Mouse (Mus musculus) MEL (cell line): ENCODE measurements at regions not wholly inside any gene's neighbourhood (a gene's known extent, or its start where the extent isn't known, plus 50 kb on each side); places are given as distances from the start of the nearest gene placed in this dataset.

ENCODE experiments used
- DNase-seq: peaks from one replicate; pipeline ENCODE4 v3.0.0; 2011; ENCODE audit warnings: low read depth, low spot score
- H3K27ac ChIP-seq: 2 replicates; pipeline ENCODE4 v1.5.1; 2012; ENCODE audit warnings: low read depth, mild to moderate bottlenecking, control low read depth, low read length, moderate library complexity; ENCODE audit not compliant: control insufficient read depth
- H3K27me3 ChIP-seq, 2 experiments: fragments of 150-350 bp in 1 of 2; sonication (generic) in 1 of 2; 2 replicates each; pipeline ENCODE4 v1.6.1; 2012; ENCODE audit warnings: low read length in 2 of 2, mild to moderate bottlenecking in 2 of 2, improper control_type of control experiment in 1 of 2, moderate library complexity in 1 of 2; ENCODE audit not compliant: insufficient read depth in 2 of 2, control insufficient read depth in 1 of 2
- H3K36me3 ChIP-seq, 2 experiments: 2 replicates each; pipeline ENCODE4 v1.6.1; 2012 to 2014; ENCODE audit warnings: low read length in 2 of 2, improper control_type of control experiment in 1 of 2, inconsistent platforms in 1 of 2, mild to moderate bottlenecking in 1 of 2; ENCODE audit not compliant: insufficient read depth in 2 of 2, control insufficient read depth in 1 of 2
- H3K4me1 ChIP-seq, 2 experiments: fragments of 150-350 bp in 1 of 2; sonication (generic) in 1 of 2; 2 replicates each; pipeline ENCODE4 v1.6.1; 2012; ENCODE audit warnings: low read length in 2 of 2, improper control_type of control experiment in 1 of 2, mild to moderate bottlenecking in 1 of 2; ENCODE audit not compliant: insufficient read depth in 2 of 2, control insufficient read depth in 1 of 2
- H3K4me3 ChIP-seq, 2 experiments: fragments of 150-350 bp in 1 of 2; sonication (generic) in 1 of 2; 2 replicates each; pipeline ENCODE4 v1.5.1; 2012; ENCODE audit warnings: low read depth in 2 of 2, low read length in 2 of 2, mild to moderate bottlenecking in 2 of 2, moderate library complexity in 2 of 2, control low read depth in 1 of 2, improper control_type of control experiment in 1 of 2; ENCODE audit not compliant: control insufficient read depth in 1 of 2, insufficient read depth in 1 of 2
- H3K79me2 ChIP-seq: 2 replicates; pipeline ENCODE4 v1.6.1; 2012; ENCODE audit warnings: mild to moderate bottlenecking, low read length, moderate library complexity; ENCODE audit not compliant: control insufficient read depth, poor library complexity, insufficient read depth
- H3K9ac ChIP-seq: 2 replicates; pipeline ENCODE4 v1.6.1; 2012; ENCODE audit warnings: low read depth, mild to moderate bottlenecking, control low read depth, low read length, moderate library complexity; ENCODE audit not compliant: control insufficient read depth, poor library complexity, severe bottlenecking
- H3K9me3 ChIP-seq: fragments of 150-350 bp; sonication (generic); replicated peaks from 2 replicates; pipeline ENCODE4 v1.6.1; 2012; ENCODE audit warnings: mild to moderate bottlenecking, low read length, improper control_type of control experiment, moderate library complexity; ENCODE audit not compliant: insufficient read depth
- BHLHE40 ChIP-seq: IDR thresholded peaks from 2 replicates; pipeline ENCODE4 v1.6.1; 2012; ENCODE audit warnings: low read depth, mild to moderate bottlenecking, inconsistent platforms, low read length, improper control_type of control experiment, borderline replicate concordance
- CHD1 ChIP-seq: IDR thresholded peaks from 2 replicates; pipeline ENCODE4 v1.6.1; 2012; ENCODE audit warnings: low read depth, mild to moderate bottlenecking, inconsistent platforms, low read length, improper control_type of control experiment
- CTCF ChIP-seq, 3 experiments: IDR thresholded peaks in 2 of 3; conservative IDR thresholded peaks in 1 of 3; 2 replicates each; pipeline ENCODE4 v1.5.1; 2011 to 2012; ENCODE audit warnings: low read length in 3 of 3, low read depth in 2 of 3, mild to moderate bottlenecking in 2 of 3, improper control_type of control experiment in 1 of 3, inconsistent platforms in 1 of 3, mixed read lengths in 1 of 3, moderate library complexity in 1 of 3; ENCODE audit not compliant: control insufficient read depth in 1 of 3, insufficient read depth in 1 of 3, poor library complexity in 1 of 3, severe bottlenecking in 1 of 3
- ELF1 ChIP-seq: IDR thresholded peaks from 2 replicates; pipeline ENCODE4 v1.6.1; 2014; ENCODE audit warnings: low read depth, mild to moderate bottlenecking, inconsistent platforms, low read length, improper control_type of control experiment, moderate library complexity
- EP300 ChIP-seq, 2 experiments: IDR thresholded peaks; 2 replicates each; pipeline ENCODE4 v1.6.1; 2011; ENCODE audit warnings: improper control_type of control experiment in 2 of 2, low read length in 2 of 2, low read depth in 1 of 2, mild to moderate bottlenecking in 1 of 2
- GABPA ChIP-seq: IDR thresholded peaks from 2 replicates; pipeline ENCODE4 v1.6.1; 2012; ENCODE audit warnings: low read depth, mild to moderate bottlenecking, inconsistent platforms, low read length, improper control_type of control experiment, moderate library complexity
- HCFC1 ChIP-seq: IDR thresholded peaks from 2 replicates; pipeline ENCODE4 v1.6.1; 2012; ENCODE audit warnings: low read depth, mild to moderate bottlenecking, inconsistent platforms, low read length, improper control_type of control experiment, moderate library complexity
- JUND ChIP-seq: IDR thresholded peaks from 2 replicates; pipeline ENCODE4 v1.6.1; 2011; ENCODE audit warnings: low read depth, mild to moderate bottlenecking, improper control_type of control experiment, low read length
- KAT2A ChIP-seq: conservative IDR thresholded peaks from 2 replicates; pipeline ENCODE4 v1.6.1; 2012; ENCODE audit warnings: low read depth, low read length, improper control_type of control experiment, inconsistent platforms
- MAFK ChIP-seq: IDR thresholded peaks from 2 replicates; pipeline ENCODE4 v1.6.1; 2011; ENCODE audit warnings: low read depth, mild to moderate bottlenecking, low read length, improper control_type of control experiment, borderline replicate concordance
- MAX ChIP-seq: IDR thresholded peaks from 2 replicates; pipeline ENCODE4 v1.6.1; 2011; ENCODE audit warnings: low read length, improper control_type of control experiment
- MXI1 ChIP-seq: IDR thresholded peaks from 2 replicates; pipeline ENCODE4 v1.6.1; 2011; ENCODE audit warnings: mild to moderate bottlenecking, low read depth, low read length, improper control_type of control experiment
- POLR2A ChIP-seq, 2 experiments: IDR thresholded peaks; 2 replicates each; pipeline ENCODE4 v1.6.1; 2011 to 2012; ENCODE audit warnings: low read length in 2 of 2, mild to moderate bottlenecking in 2 of 2, control low read depth in 1 of 2, improper control_type of control experiment in 1 of 2, low read depth in 1 of 2, moderate library complexity in 1 of 2; ENCODE audit not compliant: control insufficient read depth in 1 of 2, insufficient read depth in 1 of 2, poor library complexity in 1 of 2
- POLR2AphosphoS2 ChIP-seq: IDR thresholded peaks from 2 replicates; pipeline ENCODE4 v1.6.1; 2011; ENCODE audit warnings: low read length, improper control_type of control experiment
- TAL1 ChIP-seq: IDR thresholded peaks from 2 replicates; pipeline ENCODE4 v1.6.1; 2012; ENCODE audit warnings: mild to moderate bottlenecking, inconsistent platforms, low read length, moderate library complexity, mixed read lengths
- TBP ChIP-seq: IDR thresholded peaks from 2 replicates; pipeline ENCODE4 v1.8.0; 2011; ENCODE audit warnings: low read depth, low read length, improper control_type of control experiment
- USF1 ChIP-seq: IDR thresholded peaks from 2 replicates; pipeline ENCODE4 v1.6.1; 2014; ENCODE audit warnings: low read depth, mild to moderate bottlenecking, inconsistent platforms, low read length, improper control_type of control experiment, moderate library complexity
- USF2 ChIP-seq, 2 experiments: IDR thresholded peaks; 2 replicates each; pipeline ENCODE4 v1.6.1; 2011 to 2012; ENCODE audit warnings: improper control_type of control experiment in 2 of 2, low read length in 2 of 2, borderline replicate concordance in 1 of 2, inconsistent platforms in 1 of 2, low read depth in 1 of 2, mild to moderate bottlenecking in 1 of 2; ENCODE audit not compliant: insufficient read depth in 1 of 2
- ZKSCAN1 ChIP-seq: IDR thresholded peaks from 2 replicates; pipeline ENCODE4 v1.6.1; 2012; ENCODE audit warnings: low read depth, mild to moderate bottlenecking, inconsistent platforms, low read length, improper control_type of control experiment, moderate library complexity

DNA sequence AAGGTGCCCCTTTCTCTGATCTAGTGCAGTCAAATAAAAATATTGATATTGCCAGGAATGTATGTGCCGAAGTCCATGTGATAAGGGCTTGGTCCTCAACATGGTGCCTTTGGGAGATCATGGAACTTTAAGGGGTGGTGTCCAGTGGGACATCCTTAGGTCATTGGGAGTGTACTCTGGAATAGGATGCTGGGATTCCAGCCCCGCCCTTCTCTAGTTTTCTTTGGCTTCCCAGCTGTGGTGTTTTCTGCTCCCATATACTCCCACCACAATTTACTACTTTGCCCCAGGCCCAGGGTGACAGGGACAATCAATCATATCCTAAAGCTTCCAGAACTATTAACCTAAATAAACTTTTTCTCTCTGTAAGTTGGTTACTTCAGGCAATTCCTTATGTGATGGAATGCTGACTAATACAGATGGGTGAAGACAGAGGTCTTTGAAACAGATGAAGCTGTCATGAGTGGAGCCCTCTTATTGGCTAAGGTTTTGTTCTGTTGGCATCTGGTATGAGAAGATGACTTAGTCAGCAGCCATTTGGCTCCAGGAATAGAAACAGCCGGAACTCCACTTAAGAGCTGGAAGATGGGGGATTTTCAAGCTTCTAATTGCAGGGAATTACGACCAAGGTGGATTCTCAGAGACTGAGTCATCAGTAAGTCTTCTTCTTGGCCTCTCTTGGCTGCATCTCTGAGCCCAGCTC lies 284.3 kb upstream of the Eif4g2 start:
- H3K79me2 ChIP-seq = no peaks in the 10 kb centered on the region
- H3K27ac ChIP-seq = no peak overlapping the region
- no peak for DNase-seq
- no peaks in the 10 kb centered on the region; a peak in 1 of 4 replicates for H3K27me3 ChIP-seq
- H3K4me1 ChIP-seq = no peaks in the 10 kb centered on the region
- no peaks in the 10 kb centered on the region for H3K9me3 ChIP-seq
- no peak overlapping the region for H3K9ac ChIP-seq
- no peaks in the 10 kb centered on the region for H3K36me3 ChIP-seq
- TF ChIP-seq KAT2A = no peak
- TF ChIP-seq HCFC1 = no peak
- TF ChIP-seq TAL1 = no peak
- no peak for TF ChIP-seq CHD1
- TF ChIP-seq POLR2AphosphoS2 = no peak
- TF ChIP-seq GABPA = no peak
- no peak for TF ChIP-seq EP300 (IDR thresholded peaks at IDR 0.05; ENCODE audit: low read depth in 1 of 2, low read length in 2 of 2)
- TF ChIP-seq BHLHE40 = no peak
- no peak overlapping the region for H3K4me3 ChIP-seq

DNA sequence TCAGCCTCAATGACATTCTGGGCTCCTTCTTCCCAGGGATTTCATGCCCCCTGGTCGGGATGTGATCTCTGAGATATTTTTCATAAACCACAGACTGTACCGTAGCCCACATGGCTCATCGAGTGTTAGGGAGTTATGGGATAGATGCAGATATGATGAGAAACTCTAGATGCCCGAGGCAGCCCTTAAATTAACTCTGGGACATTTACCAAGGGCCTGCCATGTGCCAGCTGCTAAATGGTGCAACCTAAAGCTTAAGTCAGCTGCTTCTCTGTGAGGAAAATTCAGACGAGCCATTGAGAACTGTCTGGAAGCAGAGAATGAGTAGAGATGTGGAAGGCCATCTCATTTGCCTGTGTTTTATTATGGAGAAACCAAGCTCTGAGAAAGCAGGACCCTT lies 282.6 kb upstream of the Eif4g2 start:
- no peaks in the 10 kb centered on the region; a peak in 1 of 4 replicates for H3K27me3 ChIP-seq
- H3K4me1 ChIP-seq = no peaks in the 10 kb centered on the region
- no peak overlapping the region for H3K27ac ChIP-seq
- no peak for DNase-seq
- H3K4me3 ChIP-seq = no peak overlapping the region
- no peaks in the 10 kb centered on the region for H3K36me3 ChIP-seq
- no peaks in the 10 kb centered on the region for H3K79me2 ChIP-seq
- H3K9me3 ChIP-seq = no peaks in the 10 kb centered on the region
- TF ChIP-seq JUND (no peak), CTCF (IDR thresholded peaks at IDR 0.05 in 2 of 3, conservative IDR thresholded peaks at IDR 0.05 in 1 of 3; ENCODE audit: control insufficient read depth in 1 of 3, insufficient read depth in 1 of 3, low read depth in 2 of 3, low read length in 3 of 3, poor library complexity in 1 of 3, severe bottlenecking in 1 of 3) (no peak), USF1 (no peak), CHD1 (no peak), ZKSCAN1 (no peak), USF2 (IDR thresholded peaks at IDR 0.05; ENCODE audit: borderline replicate concordance in 1 of 2, insufficient read depth in 1 of 2, low read depth in 1 of 2, low read length in 2 of 2) (no peak), MAFK (no peak), POLR2A (IDR thresholded peaks at IDR 0.05; ENCODE audit: control insufficient read depth in 1 of 2, insufficient read depth in 1 of 2, low read depth in 1 of 2, low read length in 2 of 2, poor library complexity in 1 of 2) (no peak), GABPA (no peak), ELF1 (no peak), KAT2A (no peak), MAX (no peak), MXI1 (no peak), TBP (no peak)
- H3K9ac ChIP-seq = no peak overlapping the region
